Mouse (Mus musculus) liver, embryonic 13.5 days (tissue): ENCODE measurements around the gene Ksr2. TPM values are rescaled to one million over a fixed set of nuclear protein-coding genes. Genes with fewer than 3 reads are reported as not detected.
A peak's percentile ranks its signal among the peaks of the same experiment; 100 is the strongest.

ENCODE experiments used
- ATAC-seq: fragments of 200-750 bp; cut with Nextera tagmentation; 2 replicates; pipeline ENCODE4 v1.8.0; 2017; ENCODE audit warnings: low read depth, mild to moderate bottlenecking, moderate number of reproducible peaks, moderate library complexity
- DNase-seq: peaks from one replicate; pipeline ENCODE4 v3.0.0; 2022
- H3K27ac ChIP-seq: fragments of 300-500 bp; sonication (generic); 2 replicates; pipeline ENCODE4 v1.5.1; 2015; ENCODE audit warnings: moderate library complexity, mild to moderate bottlenecking, inconsistent platforms
- H3K27me3 ChIP-seq: fragments of 300-500 bp; sonication (generic); 2 replicates; pipeline ENCODE4 v1.6.1; 2015; ENCODE audit warnings: mild to moderate bottlenecking, inconsistent platforms
- H3K36me3 ChIP-seq: fragments of 300-500 bp; sonication (generic); 2 replicates; pipeline ENCODE4 v1.6.1; 2015; ENCODE audit warnings: mild to moderate bottlenecking, inconsistent platforms
- H3K4me1 ChIP-seq: fragments of 300-500 bp; sonication (generic); replicated peaks from 2 replicates; pipeline ENCODE4 v1.6.1; 2015; ENCODE audit warnings: inconsistent platforms
- H3K4me2 ChIP-seq: fragments of 300-500 bp; sonication (generic); 2 replicates; pipeline ENCODE4 v1.6.1; 2015; ENCODE audit warnings: inconsistent platforms, mild to moderate bottlenecking, moderate library complexity
- H3K4me3 ChIP-seq: fragments of 300-500 bp; sonication (generic); replicated peaks from 2 replicates; pipeline ENCODE4 v1.5.1; 2015; ENCODE audit warnings: mild to moderate bottlenecking, inconsistent platforms
- H3K9ac ChIP-seq: fragments of 300-500 bp; sonication (generic); 2 replicates; pipeline ENCODE4 v1.6.1; 2015; ENCODE audit warnings: mild to moderate bottlenecking, inconsistent platforms
- H3K9me3 ChIP-seq: fragments of 300-500 bp; sonication (generic); replicated peaks from 2 replicates; pipeline ENCODE4 v1.6.1; 2016; ENCODE audit warnings: inconsistent platforms
- WGBS: fragments of 180-500 bp; shearing (Covaris S2); methylation state at CpG from one replicate; pipeline ENCODE4 v1.1.7; 2015; ENCODE audit not compliant: insufficient replicate concordance; 5-methylcytosine and 5-hydroxymethylcytosine counted together
- polyA plus RNA-seq: library from polyadenylated mRNA; unstranded; fragments of >200 nt; fragmentation: Nextera tagmentation; extraction: Ambion mirVana; gene quantifications from 2 replicates; pipeline ENCODE4 v1.2.1, GENCODE M21; 2015

The Ksr2 gene
- polyA plus RNA-seq, 1 experiment from 2014 or later = 0.02 TPM

- no peak overlapping the region for H3K4me2 ChIP-seq
- H3K9ac ChIP-seq = no peak overlapping the region
- H3K27me3 ChIP-seq = no peaks in the 10 kb centered on the region
- DNase-seq (no peak), ATAC-seq (no peak)
- no peak overlapping the region for H3K27ac ChIP-seq
- H3K4me3 ChIP-seq = no peak overlapping the region
- H3K36me3 ChIP-seq = no peaks in the 10 kb centered on the region
- no peaks in the 10 kb centered on the region for H3K4me1 ChIP-seq
- no peaks in the 10 kb centered on the region for H3K9me3 ChIP-seq
- 60% methylated on average over 6 of the region's 6 CpGs for WGBS
Observed at GRCm38 (mm10) chr5:117485411-117485810, 71.6 kb downstream of the Ksr2 start.

- no peak overlapping the region for H3K27ac ChIP-seq
- H3K4me1 ChIP-seq = no peaks in the 10 kb centered on the region
- H3K4me3 ChIP-seq = no peak overlapping the region
- ATAC-seq (no peak), DNase-seq (no peak)
- no peaks in the 10 kb centered on the region for H3K36me3 ChIP-seq
- no peak overlapping the region for H3K9ac ChIP-seq
- WGBS = 33% methylated on average over 7 of the region's 7 CpGs
- no peak overlapping the region for H3K4me2 ChIP-seq
- H3K9me3 ChIP-seq = no peaks in the 10 kb centered on the region
- no peaks in the 10 kb centered on the region for H3K27me3 ChIP-seq
Observed at GRCm38 (mm10) chr5:117486092-117486491, 72.3 kb downstream of the Ksr2 start.

DNA sequence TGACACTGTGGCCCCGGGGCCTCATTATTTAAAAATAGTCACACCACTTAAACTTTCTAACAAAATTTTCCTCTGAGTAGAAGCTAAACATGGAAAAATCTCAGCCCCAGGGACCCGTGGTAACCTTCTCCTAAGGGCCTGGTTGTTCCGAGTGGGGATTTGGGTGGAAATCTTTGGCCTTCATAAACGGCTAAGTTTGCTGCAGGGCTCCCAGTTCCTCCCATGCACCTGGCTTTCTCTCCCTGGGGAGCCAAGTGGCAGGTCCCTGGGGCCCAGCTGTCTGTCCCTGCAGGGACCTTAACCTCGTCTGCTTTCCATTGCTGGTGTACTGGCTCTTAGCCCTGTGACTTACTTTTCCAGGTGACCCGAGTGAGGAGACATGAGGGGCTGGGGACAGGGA lies 74.4 kb downstream of the Ksr2 start:
- Histone ChIP-seq H3K4me1 (peaks cover under 1% of the 10 kb centered on the region; the same call in 1 of the 2 replicates), H3K9me3 (no peaks in the 10 kb centered on the region), H3K27ac (no peak overlapping the region), H3K4me3 (no peak overlapping the region), H3K36me3 (no peaks in the 10 kb centered on the region), H3K4me2 (no peak overlapping the region), H3K27me3 (no peaks in the 10 kb centered on the region), H3K9ac (no peak overlapping the region)
- WGBS = 63% methylated on average over 6 of the region's 6 CpGs
- ATAC-seq (no peak), DNase-seq (no peak)

- Histone ChIP-seq H3K36me3 (no peaks in the 10 kb centered on the region), H3K9me3 (no peaks in the 10 kb centered on the region), H3K4me1 (peaks cover 7% of the 10 kb centered on the region; the same call in 1 of the 2 replicates), H3K27me3 (0 out of 2 replicates have a peak, but pooled peaks cover 3% of the 10 kb centered on the region), H3K4me3 (no peak overlapping the region), H3K9ac (no peak overlapping the region), H3K27ac (no peak overlapping the region), H3K4me2 (no peak overlapping the region)
- WGBS = 76% methylated on average over 16 of the region's 16 CpGs
- ATAC-seq (no peak), DNase-seq (no peak)
Observed at GRCm38 (mm10) chr5:117488670-117489325, 75.0 kb downstream of the Ksr2 start.

DNA sequence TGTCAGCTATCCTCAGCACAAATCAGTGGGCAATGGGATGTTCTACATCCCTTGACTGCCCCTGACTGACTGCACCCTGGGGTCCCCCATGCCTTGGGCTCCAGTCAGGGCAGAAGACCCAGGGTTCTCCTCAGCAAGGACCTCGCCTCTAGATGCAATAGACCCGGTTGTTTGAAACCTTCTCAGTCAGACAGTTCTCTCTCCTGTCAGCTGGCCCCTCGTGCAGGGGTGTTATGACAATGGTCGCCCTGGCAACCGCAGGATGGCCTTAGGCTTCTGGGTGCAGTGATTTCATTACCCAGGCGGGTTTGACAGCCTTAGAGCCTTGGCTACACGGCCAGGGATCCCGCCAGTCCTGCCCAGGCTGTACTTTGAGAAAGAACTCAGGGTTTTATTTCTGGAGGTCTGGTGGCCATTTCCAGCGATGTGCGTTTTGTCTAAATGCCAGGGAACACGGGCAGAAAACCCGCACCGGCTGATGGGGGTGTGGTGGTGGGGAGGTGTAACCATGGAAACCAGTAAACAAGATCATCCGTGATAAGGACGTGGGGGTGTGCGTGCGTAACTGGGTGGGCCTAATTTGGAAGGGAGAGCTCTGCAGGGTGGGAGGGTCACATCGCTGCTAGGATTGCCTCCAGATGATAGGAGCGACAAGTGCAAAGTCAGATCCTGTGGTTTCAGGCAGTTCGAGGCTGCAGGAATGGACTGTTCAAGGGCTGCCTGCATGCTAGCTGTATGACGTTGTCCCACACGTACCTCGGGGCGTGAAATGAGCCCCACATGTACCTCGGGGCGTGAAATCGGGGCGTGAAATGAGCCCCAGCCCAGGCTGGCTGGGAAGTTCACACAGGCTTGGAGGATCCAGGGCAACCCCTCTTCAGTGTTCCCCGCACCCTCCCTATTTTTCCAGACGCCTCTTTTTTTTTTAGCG lies 79.4 kb downstream of the Ksr2 start:
- no peak for DNase-seq
- Histone ChIP-seq H3K9me3 (no peaks in the 10 kb centered on the region), H3K9ac (no peak overlapping the region), H3K27ac (no peak overlapping the region), H3K4me1 (peaks cover 7% of the 10 kb centered on the region; the same call in 1 of the 2 replicates), H3K36me3 (no peaks in the 10 kb centered on the region), H3K4me2 (no peak overlapping the region), H3K4me3 (no peak overlapping the region), H3K27me3 (0 out of 2 replicates have a peak, but pooled peaks cover 3% of the 10 kb centered on the region)
- peak; percentile 23; the same call in 1 of the 2 replicates for ATAC-seq
- WGBS = 18% methylated on average over 31 of the region's 31 CpGs

DNA sequence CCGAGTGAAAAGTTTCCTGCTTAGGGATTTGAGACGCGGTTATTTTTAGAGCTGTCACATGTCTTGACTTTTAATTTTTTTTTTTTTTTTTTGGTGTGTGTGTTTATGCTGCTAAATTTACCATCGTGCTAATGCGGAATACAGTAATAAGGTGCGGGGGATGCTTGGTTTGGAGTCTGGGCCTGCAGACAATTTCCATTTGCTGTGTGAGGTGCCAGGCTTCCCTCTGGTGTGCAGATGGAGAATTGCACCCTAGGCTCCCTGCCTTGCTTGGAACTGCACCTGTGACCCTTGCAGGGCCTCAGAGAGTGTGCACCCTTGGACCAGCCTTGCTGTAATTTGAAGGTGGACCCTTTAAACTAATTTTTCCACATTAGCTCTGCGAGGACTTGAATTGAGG lies 80.1 kb downstream of the Ksr2 start:
- 25% methylated on average over 7 of the region's 7 CpGs for WGBS
- H3K27ac ChIP-seq = no peak overlapping the region
- no peaks in the 10 kb centered on the region for H3K9me3 ChIP-seq
- H3K36me3 ChIP-seq = no peaks in the 10 kb centered on the region
- H3K27me3 ChIP-seq = 0 out of 2 replicates have a peak, but pooled peaks cover 3% of the 10 kb centered on the region
- peaks cover 7% of the 10 kb centered on the region; the same call in 1 of the 2 replicates for H3K4me1 ChIP-seq
- DNase-seq = no peak
- no peak overlapping the region for H3K4me2 ChIP-seq
- H3K9ac ChIP-seq = no peak overlapping the region
- no peak overlapping the region for H3K4me3 ChIP-seq
- ATAC-seq = no peak

DNA sequence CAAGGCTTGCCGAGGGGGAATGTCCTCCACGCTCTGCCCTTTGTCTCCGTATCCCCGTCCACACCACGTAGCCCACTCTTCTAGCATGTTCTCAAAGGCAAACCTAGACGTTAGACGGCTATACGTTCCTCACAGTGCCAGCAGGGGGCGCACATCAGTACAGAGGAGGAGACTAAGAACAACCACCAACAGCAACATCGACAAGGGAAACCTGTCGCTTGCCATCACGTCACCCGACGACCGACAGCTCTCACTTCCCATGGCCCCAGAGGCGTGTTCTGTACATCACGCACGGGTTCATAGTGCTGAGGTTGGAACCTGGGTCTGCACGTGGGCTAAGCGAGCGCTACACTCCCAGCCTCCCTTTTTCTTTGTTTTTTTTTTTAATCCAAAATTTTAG lies 83.3 kb downstream of the Ksr2 start:
- Histone ChIP-seq H3K36me3 (no peaks in the 10 kb centered on the region), H3K27ac (no peak overlapping the region), H3K9ac (no peak overlapping the region), H3K4me1 (peaks cover 7% of the 10 kb centered on the region; the same call in 1 of the 2 replicates), H3K4me2 (no peak overlapping the region), H3K9me3 (no peaks in the 10 kb centered on the region), H3K4me3 (no peak overlapping the region), H3K27me3 (0 out of 2 replicates have a peak, but pooled peaks cover 3% of the 10 kb centered on the region)
- WGBS = 43% methylated on average over 21 of the region's 21 CpGs
- DNase-seq (no peak), ATAC-seq (no peak)

- Histone ChIP-seq H3K4me1 (no peaks in the 10 kb centered on the region), H3K36me3 (no peaks in the 10 kb centered on the region), H3K9me3 (no peaks in the 10 kb centered on the region), H3K4me3 (no peak overlapping the region), H3K27ac (no peak overlapping the region), H3K4me2 (no peak overlapping the region), H3K9ac (no peak overlapping the region), H3K27me3 (no peaks in the 10 kb centered on the region; the same call in 1 of the 2 replicates)
- DNase-seq (no peak), ATAC-seq (no peak)
- WGBS = 63% methylated on average over 5 of the region's 5 CpGs
Observed at GRCm38 (mm10) chr5:117502611-117503010, 88.8 kb downstream of the Ksr2 start.

GRCm38 (mm10) chr5:117504431-117504830 lies 90.6 kb downstream of the Ksr2 start:
- ATAC-seq = no peak
- DNase-seq = no peak
- Histone ChIP-seq H3K27me3 (no peaks in the 10 kb centered on the region; the same call in 1 of the 2 replicates), H3K4me1 (no peaks in the 10 kb centered on the region), H3K36me3 (no peaks in the 10 kb centered on the region), H3K9ac (no peak overlapping the region), H3K27ac (no peak overlapping the region), H3K4me2 (no peak overlapping the region), H3K9me3 (no peaks in the 10 kb centered on the region), H3K4me3 (no peak overlapping the region)
- 66% methylated on average over 5 of the region's 5 CpGs for WGBS

DNA sequence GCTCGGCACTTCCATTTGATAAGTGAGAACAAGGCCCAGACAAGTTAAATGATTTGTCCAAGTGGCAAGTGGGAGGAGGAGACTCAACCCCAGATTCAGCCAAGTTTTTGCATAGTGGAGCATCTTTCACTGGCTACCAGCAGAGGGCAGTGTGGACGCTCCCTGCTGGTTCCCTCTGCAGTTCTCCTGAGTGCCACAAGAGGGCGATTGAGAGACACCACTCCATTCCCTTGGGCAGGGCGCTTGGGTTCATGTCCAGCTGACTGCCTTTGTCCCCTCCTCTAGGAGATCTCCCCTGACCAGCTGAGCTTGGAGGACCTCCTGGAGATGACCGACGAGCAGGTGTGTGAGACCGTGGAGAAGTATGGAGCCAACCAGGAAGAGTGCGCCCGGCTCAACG lies 91.4 kb downstream of the Ksr2 start:
- Histone ChIP-seq H3K4me2 (no peak overlapping the region), H3K9me3 (no peaks in the 10 kb centered on the region), H3K9ac (no peak overlapping the region), H3K4me3 (no peak overlapping the region), H3K4me1 (no peaks in the 10 kb centered on the region; the same call in 1 of the 2 replicates), H3K27me3 (no peaks in the 10 kb centered on the region; the same call in 1 of the 2 replicates), H3K27ac (no peak overlapping the region), H3K36me3 (no peaks in the 10 kb centered on the region)
- WGBS = 68% methylated on average over 10 of the region's 10 CpGs
- DNase-seq = peak; percentile 32
- 0 out of 2 replicates have a peak, but pooled peaks have one; percentile 32 for ATAC-seq

DNA sequence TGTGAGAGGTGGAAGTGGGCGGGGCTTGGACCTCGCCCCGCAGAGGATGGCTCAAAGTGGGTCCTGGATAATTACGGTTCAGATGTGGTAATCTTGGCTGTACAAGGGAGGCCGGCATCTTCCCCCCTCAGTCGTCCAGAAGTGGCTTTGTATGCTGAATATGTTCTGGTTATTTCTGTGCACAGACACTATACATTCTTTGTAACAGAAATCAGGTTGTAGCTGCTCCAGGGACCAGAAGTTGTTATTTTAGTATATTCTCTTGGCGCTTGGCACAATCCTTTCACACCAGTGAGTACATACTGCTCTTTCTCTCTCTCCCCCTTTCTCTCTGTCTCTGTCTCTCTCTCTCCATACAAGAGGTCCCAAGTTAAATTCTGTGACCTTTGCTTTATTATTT lies 92.0 kb downstream of the Ksr2 start:
- WGBS = 49% methylated on average over 7 of the region's 7 CpGs
- H3K9ac ChIP-seq = no peak overlapping the region
- DNase-seq (no peak), ATAC-seq (no peak)
- H3K4me3 ChIP-seq = no peak overlapping the region
- H3K9me3 ChIP-seq = no peaks in the 10 kb centered on the region
- no peaks in the 10 kb centered on the region; the same call in 1 of the 2 replicates for H3K4me1 ChIP-seq
- H3K27ac ChIP-seq = no peak overlapping the region
- no peak overlapping the region for H3K4me2 ChIP-seq
- H3K27me3 ChIP-seq = no peaks in the 10 kb centered on the region; the same call in 1 of the 2 replicates
- no peaks in the 10 kb centered on the region for H3K36me3 ChIP-seq
